Comparison of ENCODE assay signal across 8 mouse cellular contexts in genomic region chr15:101859735-101860170, GRCm38 (mm10). TPM values are rescaled to one million over a fixed set of nuclear protein-coding genes. Genes with fewer than 3 reads are reported as not detected.
A peak's percentile ranks its signal among the peaks of the same experiment; 100 is the strongest.
DNase-seq lines count a peak whose midpoint lies in the region; ATAC-seq lines count a peak whose summit lies in the region.

No protein-coding gene starts in this region.

- 0 out of 2 replicates have a peak, but pooled peaks cover 2% of the 10 kb centered on the region for H3K4me1 ChIP-seq in forebrain, embryonic 11.5 days (replicated peaks; ENCODE audit: control insufficient read depth, insufficient read depth, low read length)
- H3K4me1 ChIP-seq in hindbrain, embryonic 14.5 days (replicated peaks; ENCODE audit: control insufficient read depth, insufficient read depth, low read length) = peaks cover 9% of the 10 kb centered on the region

- intact Hi-C loops in left cerebral cortex, postnatal 25 days (cut with DNase I) = no loop called here

- peaks cover 17% of the 10 kb centered on the region; the same call in 1 of the 2 replicates for H3K27me3 ChIP-seq in forebrain, embryonic 11.5 days (ENCODE audit: control insufficient read depth, insufficient read depth, low read length)
- H3K27me3 ChIP-seq in hindbrain, embryonic 14.5 days (ENCODE audit: control insufficient read depth, insufficient read depth, low read length) = peaks cover 30% of the 10 kb centered on the region

- no peaks in the 10 kb centered on the region for H3K36me3 ChIP-seq in forebrain, embryonic 11.5 days (ENCODE audit: control insufficient read depth, insufficient read depth, low read length)
- H3K36me3 ChIP-seq in hindbrain, embryonic 14.5 days (replicated peaks; ENCODE audit: control insufficient read depth, insufficient read depth) = no peaks in the 10 kb centered on the region

- H3K9ac ChIP-seq in forebrain, embryonic 11.5 days (ENCODE audit: low read length) = peak overlapping the region; percentile 60
- peak overlapping the region; percentile 56 for H3K9ac ChIP-seq in hindbrain, embryonic 14.5 days

- peak overlapping the region; percentile 85 for H3K4me2 ChIP-seq in forebrain, embryonic 11.5 days (ENCODE audit: low read depth, low read length, severe bottlenecking)
- H3K4me2 ChIP-seq in hindbrain, embryonic 14.5 days (replicated peaks) = peak overlapping the region; percentile 75

- ATAC-seq in forebrain, embryonic 11.5 days (replicated peaks; ENCODE audit: low FRiP score) = 0 out of 2 replicates have a peak, but pooled peaks have one; percentile 15
- no peak; the same call in 1 of the 2 replicates for ATAC-seq in hindbrain, embryonic 14.5 days (ENCODE audit: low FRiP score)

- H3K4me3 ChIP-seq in forebrain, embryonic 11.5 days (ENCODE audit: low read depth, low read length) = peak overlapping the region; percentile 41
- peak overlapping the region; percentile 42 for H3K4me3 ChIP-seq in hindbrain, embryonic 14.5 days (replicated peaks; ENCODE audit: low read length)

- peak; percentile 24 for DNase-seq in CD4-positive helper T cell, adult 2 months (ENCODE audit: low read depth, low spot score)
- peak; percentile 62 for DNase-seq in Muller cell, postnatal 12 days (ENCODE audit: inconsistent ontology term)
- DNase-seq in forebrain, embryonic 11.5 days (ENCODE audit: low spot score) = peak; percentile 80
- DNase-seq in hindbrain, embryonic 14.5 days (ENCODE audit: low spot score) = peak; percentile 51
- peak; percentile 60 to 71 for DNase-seq in left cerebral cortex, postnatal 25 days (ENCODE audit: low spot score in 2 of 2)
- DNase-seq in lung, postnatal 4 days = peak; percentile 40 to 55
- peak; percentile 67 to 69 for DNase-seq in right cerebral cortex, postnatal 10 days (ENCODE audit: low spot score in 2 of 2)
- no peak for DNase-seq in MN1 (ENCODE audit: low spot score)

- no peak overlapping the region for H3K27ac ChIP-seq in forebrain, embryonic 11.5 days (ENCODE audit: low read depth, low read length)
- no peak overlapping the region for H3K27ac ChIP-seq in hindbrain, embryonic 14.5 days

- WGBS in forebrain, embryonic 11.5 days = under 1% methylated on average over 33 of the region's 33 CpGs
- under 1% methylated on average over 33 of the region's 33 CpGs for WGBS in hindbrain, embryonic 14.5 days

- H3K9me3 ChIP-seq in forebrain, embryonic 11.5 days (ENCODE audit: control insufficient read depth, low read length) = no peaks in the 10 kb centered on the region
- H3K9me3 ChIP-seq in hindbrain, embryonic 14.5 days (ENCODE audit: control insufficient read depth, low read length) = no peaks in the 10 kb centered on the region

RNA-seq across cellular contexts. Expression of gene Krt1, which starts 9.2 kb away (rescaled TPM):
- 2.6 TPM in 2 replicates for polyA plus RNA-seq in forebrain, embryonic 11.5 days (2014; fragmentation: Nextera tagmentation; extraction: Ambion mirVana)
- 11.9 and 12.2 TPM in 2 replicates for polyA plus RNA-seq in hindbrain, embryonic 14.5 days (2014; fragmentation: Nextera tagmentation; extraction: Ambion mirVana)
- 1 to 10 TPM; 2.4 to 2.5 TPM for total RNA-seq in left cerebral cortex, postnatal 25 days (2021)

RNA-seq across cellular contexts. Expression of gene Krt77, which starts 9.8 kb away (rescaled TPM):
- polyA plus RNA-seq in forebrain, embryonic 11.5 days (2014; fragmentation: Nextera tagmentation; extraction: Ambion mirVana) = not detected in 2 replicates
- 0.20 and 0.21 TPM in 2 replicates for polyA plus RNA-seq in hindbrain, embryonic 14.5 days (2014; fragmentation: Nextera tagmentation; extraction: Ambion mirVana)
- total RNA-seq in left cerebral cortex, postnatal 25 days (2021) = 10 to 100 TPM; 10.1 to 12.6 TPM

RNA-seq across cellular contexts. Expression of gene Krt76, which starts 33.0 kb away (rescaled TPM):
- not detected in 2 replicates for polyA plus RNA-seq in forebrain, embryonic 11.5 days (2014; fragmentation: Nextera tagmentation; extraction: Ambion mirVana)
- not detected in 2 replicates for polyA plus RNA-seq in hindbrain, embryonic 14.5 days (2014; fragmentation: Nextera tagmentation; extraction: Ambion mirVana)
- total RNA-seq in left cerebral cortex, postnatal 25 days (2021) = not detected

RNA-seq across cellular contexts. Expression of gene Krt2, which starts 41.8 kb away (rescaled TPM):
- polyA plus RNA-seq in forebrain, embryonic 11.5 days (2014; fragmentation: Nextera tagmentation; extraction: Ambion mirVana) = not detected in 2 replicates
- polyA plus RNA-seq in hindbrain, embryonic 14.5 days (2014; fragmentation: Nextera tagmentation; extraction: Ambion mirVana) = not detected in 2 replicates
- under 1 TPM; 0.16 to 0.23 TPM for total RNA-seq in left cerebral cortex, postnatal 25 days (2021)

RNA-seq across cellular contexts. Expression of gene Krt73, which starts 57.6 kb away (rescaled TPM):
- 0.12 TPM in 1 of 2 replicates, not detected in the other for polyA plus RNA-seq in forebrain, embryonic 11.5 days (2014; fragmentation: Nextera tagmentation; extraction: Ambion mirVana)
- 0.52 and 0.68 TPM in 2 replicates for polyA plus RNA-seq in hindbrain, embryonic 14.5 days (2014; fragmentation: Nextera tagmentation; extraction: Ambion mirVana)
- total RNA-seq in left cerebral cortex, postnatal 25 days (2021) = 1 to 10 TPM; 1.3 to 2.0 TPM
